Mouse (Mus musculus) liver, embryonic 14.5 days (tissue): Measurements from ENCODE around the gene Zcchc8. TPM values are rescaled to one million over a fixed set of nuclear protein-coding genes. Genes with fewer than 3 reads are reported as not detected.
"Not testable (repeated sequence)": the region's sequence is repeated elsewhere in the genome, so short reads cannot be mapped to it uniquely, and the experiment has no call there.

Source experiments
- ATAC-seq: fragments of 200-750 bp; cut with Nextera tagmentation; 2 replicates; pipeline ENCODE4 v1.8.0; 2017; ENCODE audit warnings: moderate number of reproducible peaks, mild to moderate bottlenecking, moderate library complexity; ENCODE audit not compliant: insufficient read depth
- DNase-seq, 3 experiments: peaks; one replicate each; pipeline ENCODE4 v3.0.0-alpha.2; 2012 to 2013; ENCODE audit warnings: low read depth in 3 of 3, low spot score in 3 of 3
- H3K27ac ChIP-seq: fragments of 300-500 bp; sonication (generic); 2 replicates; pipeline ENCODE4 v1.5.1; 2014; ENCODE audit warnings: moderate library complexity, mild to moderate bottlenecking, control low read depth, inconsistent platforms
- H3K27me3 ChIP-seq: fragments of 300-500 bp; sonication (generic); 2 replicates; pipeline ENCODE4 v1.6.1; 2014; ENCODE audit warnings: mild to moderate bottlenecking, low read length, moderate library complexity; ENCODE audit not compliant: control insufficient read depth, insufficient read depth
- H3K36me3 ChIP-seq: fragments of 300-500 bp; sonication (generic); replicated peaks from 2 replicates; pipeline ENCODE4 v1.6.1; 2014; ENCODE audit warnings: low read depth; ENCODE audit not compliant: control insufficient read depth, insufficient read depth
- H3K4me1 ChIP-seq, 2 experiments: fragments of 200-500 bp in 1 of 2; fragments of 300-500 bp in 1 of 2; sonication (generic) in 1 of 2; replicated peaks; 2 replicates each; pipeline ENCODE4 v1.6.1; 2012 to 2014; ENCODE audit warnings: antibody characterized with exemption in 1 of 2, inconsistent platforms in 1 of 2, low read length in 1 of 2; ENCODE audit not compliant: control insufficient read depth in 2 of 2, insufficient read depth in 2 of 2
- H3K4me2 ChIP-seq: fragments of 300-500 bp; sonication (generic); 2 replicates; pipeline ENCODE4 v1.6.1; 2014; ENCODE audit warnings: low read depth, mild to moderate bottlenecking, control low read depth, moderate library complexity
- H3K4me3 ChIP-seq, 2 experiments: fragments of 200-500 bp in 1 of 2; fragments of 300-500 bp in 1 of 2; sonication (generic) in 1 of 2; 2 replicates each; pipeline ENCODE4 v1.5.1; 2012 to 2014; ENCODE audit warnings: low read depth in 2 of 2, low read length in 2 of 2, mild to moderate bottlenecking in 2 of 2, control low read depth in 1 of 2, inconsistent platforms in 1 of 2, moderate library complexity in 1 of 2; ENCODE audit not compliant: insufficient read depth in 1 of 2
- H3K9ac ChIP-seq: fragments of 300-500 bp; sonication (generic); replicated peaks from 2 replicates; pipeline ENCODE4 v1.6.1; 2014; ENCODE audit warnings: mild to moderate bottlenecking, control low read depth, moderate library complexity
- H3K9me3 ChIP-seq: fragments of 300-500 bp; sonication (generic); 2 replicates; pipeline ENCODE4 v1.6.1; 2016; ENCODE audit warnings: low read length, mixed read lengths; ENCODE audit not compliant: control insufficient read depth
- CTCF ChIP-seq: IDR thresholded peaks from 2 replicates; pipeline ENCODE4 v1.5.1; 2016; ENCODE audit warnings: antibody characterized with exemption, low read depth, control low read depth
- EP300 ChIP-seq: IDR thresholded peaks from 2 replicates; pipeline ENCODE4 v1.6.1; 2016; ENCODE audit warnings: antibody characterized with exemption, low read depth
- WGBS: fragments of 180-500 bp; shearing (Covaris S2); extraction: QIAGEN DNeasy Blood & Tissue Kit; methylation state at CpG from one replicate; pipeline ENCODE4 v1.1.7; 2014; ENCODE audit not compliant: insufficient replicate concordance; 5-methylcytosine and 5-hydroxymethylcytosine counted together
- polyA plus RNA-seq, 2 experiments: library from polyadenylated mRNA; depleted of rRNA in 1 of 2; stranded (reverse) in 1 of 2; unstranded in 1 of 2; fragments of >200 nt; fragmentation: Nextera tagmentation in 1 of 2; extraction: Ambion mirVana in 1 of 2; gene quantifications; 2 replicates each; pipeline versions ENCODE4 v1.2.1 to v1.2.3; 2012 to 2014

Gene Zcchc8
- polyA plus RNA-seq, 2 experiments: 24.2 to 30.0 TPM

GRCm38 (mm10) chr5:123748339-123749064 lies 27.6 kb upstream of the Zcchc8 start:
- H3K4me1 ChIP-seq: peaks cover 25 to 30% of the 10 kb centered on the region in 2 experiments

GRCm38 (mm10) chr5:123747604-123748003 lies 26.7 kb upstream of the Zcchc8 start:
- H3K27ac ChIP-seq: no peak overlapping the region
- ATAC-seq (no peak), DNase-seq (no peak)
- no peaks in the 10 kb centered on the region for H3K9me3 ChIP-seq
- H3K9ac ChIP-seq: peak overlapping the region; percentile 75
- TF ChIP-seq EP300 (no peak), CTCF (no peak)
- peak overlapping the region; percentile 71 to 98 for H3K4me3 ChIP-seq
- H3K36me3 ChIP-seq: peaks cover 29% of the 10 kb centered on the region
- H3K4me1 ChIP-seq: peaks cover 25 to 30% of the 10 kb centered on the region in 2 experiments
- H3K4me2 ChIP-seq: peak overlapping the region; percentile 97
- H3K27me3 ChIP-seq: no peaks in the 10 kb centered on the region
- 25% methylated on average over 7 of the region's 7 CpGs for WGBS

More at GRCm38 (mm10) chr5:123748339-123749064, 27.6 kb upstream of the Zcchc8 start:
- peak overlapping the region; percentile 97 for H3K4me2 ChIP-seq
- H3K4me3 ChIP-seq: peak overlapping the region; percentile 71 to 98
- ATAC-seq: peak; percentile 9
- peak overlapping the region; percentile 95 for H3K27ac ChIP-seq
- H3K9me3 ChIP-seq: no peaks in the 10 kb centered on the region
- TF ChIP-seq CTCF (no peak), EP300 (no peak)
- peak; percentile 4 to 51 (median 33) for DNase-seq
- H3K36me3 ChIP-seq: peaks cover 21% of the 10 kb centered on the region
- WGBS: under 1% methylated on average over 18 of the region's 18 CpGs
- H3K27me3 ChIP-seq: no peaks in the 10 kb centered on the region
- peak overlapping the region; percentile 75 for H3K9ac ChIP-seq

GRCm38 (mm10) chr5:123746253-123746652 lies 25.4 kb upstream of the Zcchc8 start:
- H3K36me3 ChIP-seq: peaks cover 35% of the 10 kb centered on the region
- no peak overlapping the region for H3K27ac ChIP-seq
- no peaks in the 10 kb centered on the region for H3K27me3 ChIP-seq
- H3K4me2 ChIP-seq: peak overlapping the region; percentile 97
- peak overlapping the region; percentile 21 to 71; a peak in 3 of 4 replicates for H3K4me3 ChIP-seq
- H3K9ac ChIP-seq: no peak overlapping the region
- DNase-seq: no peak
- peaks cover 20 to 25% of the 10 kb centered on the region in 2 experiments for H3K4me1 ChIP-seq
- TF ChIP-seq EP300 (peak; percentile 62), CTCF (no peak)
- no peaks in the 10 kb centered on the region for H3K9me3 ChIP-seq
- no peak for ATAC-seq

GRCm38 (mm10) chr5:123744358-123744757 lies 23.5 kb upstream of the Zcchc8 start:
- ATAC-seq (no peak), DNase-seq (no peak)
- no peak overlapping the region for H3K27ac ChIP-seq
- H3K4me2 ChIP-seq: no peak overlapping the region
- TF ChIP-seq CTCF: no peak
- no peak for TF ChIP-seq EP300
- H3K4me1 ChIP-seq: peaks cover 12 to 17% of the 10 kb centered on the region in 2 experiments
- H3K9ac ChIP-seq: no peak overlapping the region
- no peaks in the 10 kb centered on the region for H3K27me3 ChIP-seq
- peaks cover 54% of the 10 kb centered on the region for H3K36me3 ChIP-seq
- H3K4me3 ChIP-seq: no peak overlapping the region
- WGBS: 89% methylated on average over 2 of the region's 2 CpGs
- no peaks in the 10 kb centered on the region for H3K9me3 ChIP-seq

GRCm38 (mm10) chr5:123730981-123731380 lies 10.1 kb upstream of the Zcchc8 start:
- no peak overlapping the region for H3K27ac ChIP-seq
- 92% methylated on average over 2 of the region's 2 CpGs for WGBS
- TF ChIP-seq EP300 (no peak), CTCF (no peak)
- no peaks in the 10 kb centered on the region for H3K27me3 ChIP-seq
- DNase-seq (no peak), ATAC-seq (no peak)
- H3K9me3 ChIP-seq: no peaks in the 10 kb centered on the region
- H3K36me3 ChIP-seq: peaks cover 80% of the 10 kb centered on the region
- no peaks in the 10 kb centered on the region for H3K4me1 ChIP-seq
- no peak overlapping the region for H3K4me2 ChIP-seq
- H3K9ac ChIP-seq: no peak overlapping the region
- H3K4me3 ChIP-seq: no peak overlapping the region

- H3K4me3 ChIP-seq, ATAC-seq, H3K9me3 ChIP-seq, H3K4me2 ChIP-seq, H3K27ac ChIP-seq, DNase-seq, H3K4me1 ChIP-seq, H3K27me3 ChIP-seq, H3K9ac ChIP-seq: not testable (repeated sequence)
- 76% methylated on average over 7 of the region's 7 CpGs for WGBS
- H3K36me3 ChIP-seq: peaks cover 16% of the 10 kb centered on the region
Measured at GRCm38 (mm10) chr5:123723816-123724215, 2.9 kb upstream of the Zcchc8 start.
